Mouse (Mus musculus) myocyte (in vitro differentiated cells): ENCODE measurements around the gene Snx13. TPM values are rescaled to one million over a fixed set of nuclear protein-coding genes. Genes with fewer than 3 reads are reported as not detected.

ENCODE experiments used
- H3K27me3 ChIP-seq: one replicate; pipeline ENCODE4 v1.6.1; 2011; ENCODE audit not compliant: control insufficient read depth, insufficient read depth, insufficient read length
- H3K36me3 ChIP-seq: one replicate; pipeline ENCODE4 v1.6.1; 2011; ENCODE audit not compliant: control insufficient read depth, insufficient read depth
- H3K4me2 ChIP-seq: one replicate; pipeline ENCODE4 v1.6.1; 2011; ENCODE audit warnings: low read depth, control low read depth
- H3K4me3 ChIP-seq: one replicate; pipeline ENCODE4 v1.5.1; 2011; ENCODE audit warnings: mild to moderate bottlenecking, control low read depth, moderate library complexity
- H3K79me2 ChIP-seq: one replicate; pipeline ENCODE4 v1.6.1; 2011; ENCODE audit not compliant: control insufficient read depth, insufficient read depth
- H3ac ChIP-seq: one replicate; pipeline ENCODE4 v1.6.1; 2011; ENCODE audit not compliant: control insufficient read depth, insufficient read length
- CEBPB ChIP-seq: IDR thresholded peaks from 2 replicates; pipeline ENCODE4 v1.6.1; 2011; ENCODE audit warnings: mild to moderate bottlenecking, moderate library complexity; ENCODE audit not compliant: poor library complexity, insufficient read depth, severe bottlenecking
- E2F4 ChIP-seq: IDR thresholded peaks from one replicate; pipeline ENCODE4 v1.6.1; 2011; ENCODE audit warnings: mild to moderate bottlenecking, control low read depth, moderate library complexity; ENCODE audit not compliant: insufficient read depth
- MAX ChIP-seq: IDR thresholded peaks from one replicate; pipeline ENCODE4 v1.6.1; 2011; ENCODE audit warnings: low read depth, mild to moderate bottlenecking, control low read depth
- MYOD1 ChIP-seq, 3 experiments: IDR thresholded peaks; one replicate each; pipeline ENCODE4 v1.6.1; 2011; ENCODE audit warnings: control low read depth in 2 of 3, low read depth in 2 of 3, mild to moderate bottlenecking in 2 of 3, moderate library complexity in 1 of 3; ENCODE audit not compliant: insufficient read length in 2 of 3, control insufficient read depth in 1 of 3
- MYOG ChIP-seq, 3 experiments: IDR thresholded peaks; one replicate each; pipeline ENCODE4 v1.6.1; 2011; ENCODE audit warnings: control low read depth in 2 of 3, low read depth in 2 of 3, mild to moderate bottlenecking in 2 of 3; ENCODE audit not compliant: insufficient read length in 2 of 3, control insufficient read depth in 1 of 3, insufficient read depth in 1 of 3
- POLR2A ChIP-seq: IDR thresholded peaks from one replicate; pipeline ENCODE4 v1.6.1; 2011; ENCODE audit warnings: low read depth, mild to moderate bottlenecking, control low read depth, moderate library complexity; ENCODE audit not compliant: insufficient read length
- POLR2AphosphoS2 ChIP-seq: IDR thresholded peaks from one replicate; pipeline ENCODE4 v1.6.1; 2011; ENCODE audit warnings: low read depth, control low read depth; ENCODE audit not compliant: insufficient read length
- REST ChIP-seq: IDR thresholded peaks from one replicate; pipeline ENCODE4 v1.6.1; 2011; ENCODE audit warnings: mild to moderate bottlenecking, control low read depth, moderate library complexity; ENCODE audit not compliant: insufficient read depth, insufficient read length
- SRF ChIP-seq: IDR thresholded peaks from one replicate; pipeline ENCODE4 v1.6.1; 2011; ENCODE audit warnings: low read depth; ENCODE audit not compliant: control insufficient read depth, insufficient read length
- TCF12 ChIP-seq: IDR thresholded peaks from one replicate; pipeline ENCODE4 v1.6.1; 2011; ENCODE audit warnings: mild to moderate bottlenecking, control low read depth; ENCODE audit not compliant: poor library complexity, insufficient read depth, severe bottlenecking
- TCF3 ChIP-seq: IDR thresholded peaks from one replicate; pipeline ENCODE4 v1.6.1; 2011; ENCODE audit warnings: low read depth, control low read depth; ENCODE audit not compliant: insufficient read length
- USF1 ChIP-seq: IDR thresholded peaks from one replicate; pipeline ENCODE4 v1.6.1; 2011; ENCODE audit warnings: low read depth, mild to moderate bottlenecking, control low read depth, moderate library complexity
- polyA plus RNA-seq: library from polyadenylated mRNA; unstranded; fragments of >200 nt; fragmentation: generic; extraction: Trizol; gene quantifications from one replicate; pipeline ENCODE4 v1.2.1, GENCODE M21; 2012; ENCODE audit warnings: missing spikeins

Gene Snx13
- polyA plus RNA-seq, 1 experiment = 7.4 TPM

- no peak for TF ChIP-seq TCF3
- TF ChIP-seq POLR2AphosphoS2 = no peak
- no peak for TF ChIP-seq USF1
- no peak for TF ChIP-seq POLR2A
- TF ChIP-seq E2F4 = no peak
- TF ChIP-seq SRF = no peak
- TF ChIP-seq TCF12 = no peak
- no peak for TF ChIP-seq MYOD1 (IDR thresholded peaks at IDR 0.05; ENCODE audit: control insufficient read depth in 1 of 3, insufficient read length in 2 of 3, low read depth in 2 of 3)
- TF ChIP-seq REST = no peak
- no peak for TF ChIP-seq CEBPB
- no peak for TF ChIP-seq MYOG (IDR thresholded peaks at IDR 0.05; ENCODE audit: control insufficient read depth in 1 of 3, insufficient read depth in 1 of 3, insufficient read length in 2 of 3, low read depth in 2 of 3)
- no peak for TF ChIP-seq MAX
- Histone ChIP-seq H3K4me2 (no peak overlapping the region), H3K27me3 (no peaks in the 10 kb centered on the region), H3ac (no peak overlapping the region), H3K36me3 (no peaks in the 10 kb centered on the region), H3K79me2 (no peaks in the 10 kb centered on the region), H3K4me3 (no peak overlapping the region)
Measured at GRCm38 (mm10) chr12:35161690-35162089, 114.7 kb downstream of the Snx13 start.

GRCm38 (mm10) chr12:35170275-35170674 is 123.3 kb downstream of the Snx13 start:
- no peak overlapping the region for H3K4me3 ChIP-seq
- no peak overlapping the region for H3K4me2 ChIP-seq
- H3K27me3 ChIP-seq = no peaks in the 10 kb centered on the region
- no peak overlapping the region for H3ac ChIP-seq
- H3K36me3 ChIP-seq = no peaks in the 10 kb centered on the region
- TF ChIP-seq MAX = no peak
- TF ChIP-seq MYOD1 (IDR thresholded peaks at IDR 0.05; ENCODE audit: control insufficient read depth in 1 of 3, insufficient read length in 2 of 3, low read depth in 2 of 3) = no peak
- TF ChIP-seq POLR2A = no peak
- TF ChIP-seq E2F4 = no peak
- no peak for TF ChIP-seq REST
- no peak for TF ChIP-seq TCF3
- TF ChIP-seq POLR2AphosphoS2 = no peak
- no peak for TF ChIP-seq MYOG (IDR thresholded peaks at IDR 0.05; ENCODE audit: control insufficient read depth in 1 of 3, insufficient read depth in 1 of 3, insufficient read length in 2 of 3, low read depth in 2 of 3)
- TF ChIP-seq TCF12 = no peak
- no peak for TF ChIP-seq CEBPB
- H3K79me2 ChIP-seq = no peaks in the 10 kb centered on the region

GRCm38 (mm10) chr12:35175938-35176337 is 129.0 kb downstream of the Snx13 start:
- H3K36me3 ChIP-seq = no peaks in the 10 kb centered on the region
- no peak overlapping the region for H3K4me3 ChIP-seq
- H3K79me2 ChIP-seq = no peaks in the 10 kb centered on the region
- H3K4me2 ChIP-seq = no peak overlapping the region
- no peak overlapping the region for H3ac ChIP-seq
- TF ChIP-seq REST (no peak), SRF (no peak), POLR2AphosphoS2 (no peak), MAX (no peak), CEBPB (no peak), MYOG (IDR thresholded peaks at IDR 0.05; ENCODE audit: control insufficient read depth in 1 of 3, insufficient read depth in 1 of 3, insufficient read length in 2 of 3, low read depth in 2 of 3) (no peak), TCF12 (no peak), MYOD1 (IDR thresholded peaks at IDR 0.05; ENCODE audit: control insufficient read depth in 1 of 3, insufficient read length in 2 of 3, low read depth in 2 of 3) (no peak), USF1 (no peak), POLR2A (no peak), TCF3 (no peak), E2F4 (no peak)
- no peaks in the 10 kb centered on the region for H3K27me3 ChIP-seq

GRCm38 (mm10) chr12:35176628-35177027 is 129.6 kb downstream of the Snx13 start:
- Histone ChIP-seq H3K79me2 (no peaks in the 10 kb centered on the region), H3K4me3 (no peak overlapping the region), H3K27me3 (no peaks in the 10 kb centered on the region), H3K36me3 (no peaks in the 10 kb centered on the region), H3ac (no peak overlapping the region), H3K4me2 (no peak overlapping the region)
- TF ChIP-seq MAX (no peak), CEBPB (no peak), TCF12 (no peak), MYOG (IDR thresholded peaks at IDR 0.05; ENCODE audit: control insufficient read depth in 1 of 3, insufficient read depth in 1 of 3, insufficient read length in 2 of 3, low read depth in 2 of 3) (no peak), POLR2A (no peak)

- Histone ChIP-seq H3K4me2 (no peak overlapping the region), H3K4me3 (no peak overlapping the region), H3ac (no peak overlapping the region), H3K27me3 (no peaks in the 10 kb centered on the region), H3K79me2 (no peaks in the 10 kb centered on the region), H3K36me3 (no peaks in the 10 kb centered on the region)
- TF ChIP-seq POLR2A (no peak), CEBPB (no peak), SRF (no peak), USF1 (no peak), E2F4 (no peak), TCF12 (no peak), TCF3 (no peak), REST (no peak), MAX (no peak), POLR2AphosphoS2 (no peak)
Measured at GRCm38 (mm10) chr12:35182675-35183074, 135.7 kb downstream of the Snx13 start.
